Mouse (Mus musculus) CH12.LX (cell line): Measurements from ENCODE around the gene C330021F23Rik.
A peak's percentile ranks its signal among the peaks of the same experiment; 100 is the strongest.

ENCODE experiments used
- CHD2 ChIP-seq: IDR thresholded peaks from 2 replicates; pipeline ENCODE4 v1.6.1; 2011; ENCODE audit warnings: low read length, improper control_type of control experiment
- CTCF ChIP-seq, 2 experiments: IDR thresholded peaks in 1 of 2; conservative IDR thresholded peaks in 1 of 2; 2 replicates each; pipeline ENCODE4 v1.5.1; 2011 to 2012; ENCODE audit warnings: low read depth in 2 of 2, low read length in 2 of 2, improper control_type of control experiment in 1 of 2, inconsistent platforms in 1 of 2, mild to moderate bottlenecking in 1 of 2, moderate library complexity in 1 of 2
- MAX ChIP-seq: IDR thresholded peaks from 2 replicates; pipeline ENCODE4 v1.6.1; 2011; ENCODE audit warnings: low read length, improper control_type of control experiment
- RAD21 ChIP-seq: IDR thresholded peaks from 2 replicates; pipeline ENCODE4 v1.6.1; 2011; ENCODE audit warnings: low read depth, mild to moderate bottlenecking, low read length, improper control_type of control experiment, moderate library complexity
- USF1 ChIP-seq: IDR thresholded peaks from 2 replicates; pipeline ENCODE4 v1.6.1; 2014; ENCODE audit warnings: low read depth, mild to moderate bottlenecking, inconsistent platforms, low read length, improper control_type of control experiment

GRCm38 (mm10) chr8:3552240-3552639 lies 15.6 kb upstream of the C330021F23Rik start:
- TF ChIP-seq USF1 (no peak), RAD21 (no peak), CTCF (conservative IDR thresholded peaks at IDR 0.05 in 1 of 2, IDR thresholded peaks at IDR 0.05 in 1 of 2; ENCODE audit: low read depth in 2 of 2, low read length in 2 of 2) (peak in 1 of 2 experiments; percentile 14; a peak in 1 of 4 replicates), MAX (no peak), CHD2 (no peak)
